Mouse (Mus musculus) kidney, adult 2 months (tissue): Measurements from ENCODE around the gene Gcdh. TPM values are rescaled to one million over a fixed set of nuclear protein-coding genes. Genes with fewer than 3 reads are reported as not detected.

Experiments
- DNase-seq: peaks from one replicate; pipeline ENCODE4 v3.0.0; 2021
- H3K27ac ChIP-seq: fragments of 200-500 bp; 2 replicates; pipeline ENCODE4 v1.5.1; 2012; ENCODE audit warnings: low read depth, low read length, control low read depth, inconsistent platforms; ENCODE audit not compliant: insufficient read depth
- H3K27me3 ChIP-seq: fragments of 200-500 bp; replicated peaks from 2 replicates; pipeline ENCODE4 v1.6.1; 2012; ENCODE audit warnings: mild to moderate bottlenecking, moderate library complexity, low read length, inconsistent platforms; ENCODE audit not compliant: control insufficient read depth, insufficient read depth
- H3K36me3 ChIP-seq: fragments of 200-500 bp; 2 replicates; pipeline ENCODE4 v1.6.1; 2012; ENCODE audit warnings: mild to moderate bottlenecking, moderate library complexity, low read length, inconsistent platforms; ENCODE audit not compliant: control insufficient read depth, insufficient read depth
- H3K4me1 ChIP-seq: fragments of 200-500 bp; 2 replicates; pipeline ENCODE4 v1.6.1; 2011; ENCODE audit warnings: low read length; ENCODE audit not compliant: control insufficient read depth, insufficient read depth
- H3K4me3 ChIP-seq: fragments of 200-500 bp; 2 replicates; pipeline ENCODE4 v1.5.1; 2011; ENCODE audit warnings: mild to moderate bottlenecking, low read depth, low read length, control low read depth; ENCODE audit not compliant: insufficient read depth
- CTCF ChIP-seq: fragments of 200-500 bp; conservative IDR thresholded peaks from 2 replicates; pipeline ENCODE4 v1.5.1; 2011; ENCODE audit warnings: low read depth, mild to moderate bottlenecking, control low read depth, low read length, moderate library complexity, mixed read lengths; ENCODE audit not compliant: insufficient read depth, insufficient read length
- POLR2A ChIP-seq: fragments of 200-500 bp; IDR thresholded peaks from one replicate; pipeline ENCODE4 v1.6.1; 2011; ENCODE audit warnings: low read depth, low read length, control low read depth
- WGBS: fragments of 180-500 bp; shearing (Covaris S2); methylation state at CpG from one replicate; pipeline ENCODE4 v1.1.7; 2018; 5-methylcytosine and 5-hydroxymethylcytosine counted together
- polyA plus RNA-seq: library from polyadenylated mRNA; depleted of rRNA; stranded (reverse); fragments of >200 nt; gene quantifications from 2 replicates; pipeline ENCODE4 v1.2.3, GENCODE M21; 2012

The Gcdh gene
- polyA plus RNA-seq, 1 experiment = 700 TPM

GRCm38 (mm10) chr8:84889141-84889540 is 4.6 kb downstream of the Gcdh start:
- Histone ChIP-seq H3K27me3 (no peaks in the 10 kb centered on the region), H3K4me3 (no peak overlapping the region), H3K4me1 (no peaks in the 10 kb centered on the region; the same call in 1 of the 2 replicates), H3K27ac (no peak overlapping the region), H3K36me3 (peaks cover 13% of the 10 kb centered on the region)
- no peak for DNase-seq
- TF ChIP-seq CTCF (no peak), POLR2A (no peak)
- WGBS = 96% methylated on average over 1 of the region's 1 CpGs

DNA sequence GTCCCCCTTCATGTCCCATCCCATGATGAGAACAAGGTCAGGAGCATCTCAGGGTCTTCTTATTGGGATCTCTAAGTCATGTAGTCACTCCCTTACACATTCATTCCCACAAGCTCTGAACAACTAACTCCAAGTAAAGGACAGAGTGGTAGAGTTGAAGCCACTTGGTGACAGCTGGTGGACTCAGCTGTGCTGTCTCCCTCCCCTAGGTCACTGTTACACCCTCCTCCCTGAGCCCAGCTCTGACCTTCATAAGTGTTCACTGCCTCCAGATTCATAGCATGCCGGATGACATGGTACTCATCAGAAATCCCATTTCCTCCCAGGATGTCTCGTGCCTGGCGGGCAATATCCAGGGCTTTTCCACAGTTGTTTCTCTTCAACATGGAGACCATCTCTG is 5.4 kb downstream of the Gcdh start:
- no peak for TF ChIP-seq POLR2A

GRCm38 (mm10) chr8:84884728-84885127 is 9.0 kb downstream of the Gcdh start:
- no peak for DNase-seq
- peaks cover 10% of the 10 kb centered on the region for H3K36me3 ChIP-seq
- 84% methylated on average over 4 of the region's 4 CpGs for WGBS
- H3K27me3 ChIP-seq = no peaks in the 10 kb centered on the region
- no peak overlapping the region for H3K4me3 ChIP-seq
- peaks cover 2% of the 10 kb centered on the region; the same call in 1 of the 2 replicates for H3K4me1 ChIP-seq
- H3K27ac ChIP-seq = no peak overlapping the region
- TF ChIP-seq POLR2A = no peak
- TF ChIP-seq CTCF = no peak

More for the DNA sequence above, 5.4 kb downstream of the Gcdh start:
- 88% methylated on average over 3 of the region's 3 CpGs for WGBS
- Histone ChIP-seq H3K4me3 (no peak overlapping the region), H3K4me1 (no peaks in the 10 kb centered on the region; the same call in 1 of the 2 replicates), H3K36me3 (peaks cover 13% of the 10 kb centered on the region), H3K27me3 (no peaks in the 10 kb centered on the region), H3K27ac (no peak overlapping the region)
- DNase-seq = no peak

- no peak for TF ChIP-seq CTCF
- TF ChIP-seq POLR2A = no peak
- 92% methylated on average over 1 of the region's 1 CpGs for WGBS
- H3K36me3 ChIP-seq = no peaks in the 10 kb centered on the region
- DNase-seq = no peak
- H3K27me3 ChIP-seq = no peaks in the 10 kb centered on the region
- H3K4me1 ChIP-seq = peaks cover 2% of the 10 kb centered on the region; the same call in 1 of the 2 replicates
- no peak overlapping the region for H3K27ac ChIP-seq
- no peak overlapping the region for H3K4me3 ChIP-seq
Observed at GRCm38 (mm10) chr8:84878915-84879314, 14.8 kb downstream of the Gcdh start.

DNA sequence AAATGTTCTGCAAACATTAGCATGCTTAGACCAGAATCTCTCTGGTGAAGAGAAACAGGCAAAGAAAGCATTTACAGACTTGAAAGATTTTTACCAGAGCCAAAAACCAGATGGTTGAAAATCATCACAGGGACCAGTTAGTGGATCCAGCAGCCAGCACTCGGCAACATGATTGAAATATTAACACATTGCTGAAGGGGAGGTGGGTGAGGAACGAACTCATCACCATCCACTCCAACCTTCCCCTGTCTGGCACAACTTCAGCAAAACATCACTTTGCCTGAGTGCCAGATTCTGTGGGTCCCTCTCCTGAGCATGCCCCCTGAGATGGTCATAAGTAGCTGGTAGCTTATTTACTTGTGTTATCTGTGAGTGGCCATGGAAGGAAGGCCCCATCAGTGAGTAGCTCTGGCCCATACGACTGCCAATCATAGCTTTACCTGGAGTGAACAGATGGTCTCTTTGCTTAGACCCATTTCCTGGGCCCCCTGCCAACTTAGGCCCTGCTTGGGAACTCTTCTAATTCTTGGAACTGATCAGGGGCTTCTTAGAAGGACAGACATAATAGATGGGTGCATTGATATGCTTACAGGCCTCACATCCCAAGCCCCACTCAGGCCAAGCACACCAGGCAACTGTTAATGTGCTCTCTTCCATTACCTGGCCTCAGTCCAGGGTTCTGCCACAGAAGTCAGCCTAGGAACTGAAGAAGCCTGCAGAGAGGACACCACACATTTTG is 16.3 kb downstream of the Gcdh start:
- H3K4me3 ChIP-seq = no peak overlapping the region
- DNase-seq = no peak
- peaks cover 2% of the 10 kb centered on the region; the same call in 1 of the 2 replicates for H3K4me1 ChIP-seq
- H3K27me3 ChIP-seq = no peaks in the 10 kb centered on the region
- no peaks in the 10 kb centered on the region for H3K36me3 ChIP-seq
- no peak for TF ChIP-seq POLR2A
- TF ChIP-seq CTCF = no peak
- H3K27ac ChIP-seq = no peak overlapping the region
- WGBS = 88% methylated on average over 3 of the region's 3 CpGs

GRCm38 (mm10) chr8:84874339-84874738 is 19.4 kb downstream of the Gcdh start:
- Histone ChIP-seq H3K36me3 (no peaks in the 10 kb centered on the region), H3K4me1 (0 out of 2 replicates have a peak, but pooled peaks cover 4% of the 10 kb centered on the region), H3K27me3 (no peaks in the 10 kb centered on the region), H3K27ac (no peak overlapping the region), H3K4me3 (no peak overlapping the region)
- TF ChIP-seq CTCF (no peak), POLR2A (no peak)
- no peak for DNase-seq
- 89% methylated on average over 3 of the region's 3 CpGs for WGBS

DNA sequence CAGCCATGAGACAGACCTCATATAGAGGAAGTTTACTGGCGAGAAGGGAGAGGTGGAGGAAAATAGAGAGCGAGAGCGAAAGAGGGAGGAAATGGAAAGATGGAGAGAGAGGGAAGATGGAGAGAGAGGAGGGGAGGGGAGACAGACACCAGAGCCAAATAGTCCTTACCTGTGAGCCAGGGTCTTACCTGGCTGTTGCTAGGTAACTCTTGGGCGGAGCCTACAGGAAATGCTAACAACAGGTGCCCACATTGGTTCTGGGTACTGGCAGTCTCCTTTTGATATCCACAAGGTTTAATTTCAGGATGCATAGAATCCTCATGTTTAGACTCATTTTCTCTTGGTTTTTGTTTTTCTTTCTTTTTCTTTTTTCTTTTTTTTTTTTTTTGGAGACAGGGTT is 20.7 kb downstream of the Gcdh start:
- no peak for TF ChIP-seq POLR2A
- TF ChIP-seq CTCF = no peak
- no peak for DNase-seq
- whole genome bisulfite sequencing = 91% methylated on average over 4 of the region's 4 CpGs
- Histone ChIP-seq H3K27me3 (no peaks in the 10 kb centered on the region), H3K4me3 (no peak overlapping the region), H3K4me1 (0 out of 2 replicates have a peak, but pooled peaks cover 4% of the 10 kb centered on the region), H3K27ac (no peak overlapping the region), H3K36me3 (no peaks in the 10 kb centered on the region)
